Mouse (Mus musculus): Measurements from ENCODE around the gene Dynlt1b.
"Not testable (repeated sequence)": the region's sequence is repeated elsewhere in the genome, so short reads cannot be mapped to it uniquely, and the experiment has no call there.

Dynlt1b gene

DNA sequence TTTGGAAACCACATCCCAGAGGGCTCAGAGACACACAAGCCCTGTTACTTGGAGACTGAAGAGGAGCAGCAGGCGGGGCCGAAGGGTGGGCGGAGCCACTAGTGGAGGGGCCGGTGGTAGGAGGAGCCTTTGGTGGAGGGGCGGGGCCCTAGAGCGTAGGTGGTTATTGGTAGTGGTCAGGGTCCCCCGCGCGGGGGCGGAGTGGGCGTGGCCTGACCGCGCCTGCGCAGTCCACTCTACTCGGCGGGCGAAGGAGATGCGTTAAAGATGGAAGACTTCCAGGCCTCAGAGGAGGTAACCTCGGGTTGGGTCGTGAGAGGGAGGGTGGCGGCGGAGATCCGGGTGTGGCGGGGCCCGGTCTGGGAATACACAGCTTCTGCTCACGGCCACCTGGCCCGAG, at the start of gene Dynlt1b:
Gene Dynlt1b, plus strand, starts transcription at position 168 of the 400 bp plus-strand sequence.
- in situ Hi-C loops (cut with MboI, MseI): loop anchor here (5.0 kb wide), 1 partner anchor 227 kb away; the partner anchor contains the start of genes Dynlt1f and Sytl3

- in situ Hi-C loops (cut with MboI, MseI): not testable (repeated sequence)
These were observed 49.6 kb upstream of the Dynlt1b start for GRCm38 (mm10) chr17:6380182-6380841.

DNA sequence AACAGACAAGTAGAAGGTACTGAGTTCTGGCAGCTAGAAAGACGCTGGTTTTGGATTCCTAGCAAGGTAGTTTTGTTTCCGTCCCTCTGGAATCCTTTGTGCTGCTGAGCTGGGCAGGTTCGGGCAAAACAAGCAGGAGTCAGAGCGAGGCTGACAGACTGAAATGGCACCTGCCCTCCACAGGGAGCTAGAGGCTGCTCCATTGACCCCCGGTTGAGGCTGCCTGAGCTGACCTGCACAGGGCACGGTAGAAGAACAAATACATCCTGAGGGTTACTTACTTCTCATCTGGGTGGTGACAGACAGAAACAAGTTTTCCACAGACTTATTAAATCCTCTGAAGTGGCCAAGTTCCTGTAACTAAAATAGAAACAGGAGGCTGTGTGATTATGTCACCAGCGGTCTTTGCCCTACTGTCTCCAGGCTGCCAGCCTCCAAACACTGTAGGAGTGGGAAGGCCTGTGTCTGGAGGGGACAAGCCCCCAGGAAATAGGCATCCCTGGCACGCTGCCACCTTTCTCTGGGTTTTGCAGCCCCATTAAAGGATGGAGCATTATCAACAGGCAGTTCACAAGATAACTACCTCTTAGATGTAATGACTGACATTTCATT, 48.7 kb upstream of the Dynlt1b start:
- in situ Hi-C loops (cut with MboI, MseI): not testable (repeated sequence)

DNA sequence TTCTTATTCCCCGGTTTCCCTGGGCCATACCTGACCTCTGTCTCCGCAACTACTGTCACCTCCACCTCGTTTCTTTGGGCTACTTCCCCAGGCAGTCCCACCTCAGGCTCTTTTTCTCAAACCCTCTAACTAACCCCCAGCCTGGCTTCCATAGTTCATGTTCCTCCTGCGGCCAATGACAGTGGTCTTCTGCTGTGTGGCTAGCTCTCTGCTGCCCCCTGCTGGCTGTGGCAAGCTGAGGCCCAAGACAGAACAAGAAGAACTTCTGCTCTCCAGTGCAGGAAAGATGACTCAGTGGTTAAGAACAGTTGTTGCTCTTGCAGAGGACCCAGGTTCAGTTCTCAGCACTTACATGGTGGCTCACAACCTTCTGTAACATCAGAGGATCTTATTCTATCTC, 43.0 kb upstream of the Dynlt1b start:
- in situ Hi-C loops (cut with MboI, MseI): not testable (repeated sequence)

- in situ Hi-C loops (cut with MboI, MseI): not testable (repeated sequence)
These were observed 42.5 kb upstream of the Dynlt1b start for GRCm38 (mm10) chr17:6387380-6387911.

- in situ Hi-C loops (cut with MboI, MseI): not testable (repeated sequence)
These were observed 40.4 kb upstream of the Dynlt1b start for GRCm38 (mm10) chr17:6389463-6389862.

- in situ Hi-C loops (cut with MboI, MseI): loop anchor here (10.0 kb wide), 1 partner anchor 164 kb away; no protein-coding TSS in a partner anchor
These were observed 39.2 kb upstream of the Dynlt1b start for GRCm38 (mm10) chr17:6390731-6391130.

DNA sequence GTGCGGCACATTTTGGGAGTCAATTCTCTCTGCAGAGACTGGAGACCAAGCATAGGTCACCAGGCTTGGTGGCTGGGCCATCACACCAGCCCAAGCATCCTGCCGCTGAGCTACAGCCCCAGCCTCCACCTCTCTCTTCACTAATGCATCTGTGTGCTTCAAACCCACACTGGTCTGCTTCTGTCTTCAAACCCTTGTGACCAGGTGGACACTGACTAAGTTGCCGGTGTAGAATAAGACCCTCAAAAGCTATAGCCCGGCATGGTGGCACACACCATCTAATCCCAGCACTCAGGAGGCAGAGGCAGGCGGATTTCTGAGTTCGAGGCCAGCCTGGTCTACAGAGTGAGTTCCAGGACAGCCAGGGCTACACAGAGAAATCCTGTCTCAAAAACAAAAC, 38.2 kb upstream of the Dynlt1b start:
- in situ Hi-C loops (cut with MboI, MseI): loop anchor here (10.0 kb wide), 1 partner anchor 163 kb away; no protein-coding TSS in a partner anchor

DNA sequence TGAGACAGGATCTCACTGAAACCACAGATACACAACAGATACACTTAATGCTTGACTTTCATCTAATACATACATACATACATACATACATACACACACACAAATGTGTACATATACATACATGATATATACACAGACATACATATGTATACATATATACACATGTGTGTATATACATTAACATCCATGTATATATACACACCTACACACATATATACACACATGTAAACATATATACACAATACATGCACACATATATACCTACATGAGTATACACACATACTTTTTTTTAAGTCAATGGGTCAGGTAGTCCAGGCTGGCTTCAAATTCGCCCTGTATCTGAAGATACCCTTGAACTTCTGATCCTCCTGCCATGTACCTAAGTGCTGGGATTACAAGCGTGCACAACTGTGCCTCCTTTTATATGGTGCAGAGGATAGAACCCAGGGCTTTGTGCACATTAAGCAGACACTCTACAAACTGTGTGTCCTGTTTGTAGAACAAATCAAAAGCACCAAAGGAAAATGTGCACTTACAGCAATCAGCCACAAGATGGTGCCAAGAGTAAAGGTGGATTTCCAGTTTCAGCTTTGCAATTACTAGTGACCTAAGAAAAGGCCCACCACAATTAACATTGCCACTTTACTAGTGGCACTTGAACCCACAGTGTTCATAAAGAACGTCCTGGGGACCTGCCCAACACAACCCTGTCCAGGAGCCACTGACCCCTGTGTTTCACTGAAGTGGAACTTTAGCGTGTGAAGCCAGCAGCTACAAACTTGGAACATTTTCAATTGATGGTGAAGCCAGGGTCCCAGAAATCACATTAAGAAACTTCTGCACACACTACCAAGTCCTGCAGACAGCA, 37.2 kb upstream of the Dynlt1b start:
- in situ Hi-C loops (cut with MboI, MseI): loop anchor here (10.0 kb wide), 1 partner anchor 162 kb away; no protein-coding TSS in a partner anchor

GRCm38 (mm10) chr17:6398079-6398478, 31.8 kb upstream of the Dynlt1b start:
- in situ Hi-C loops (cut with MboI, MseI): loop anchor here (5.0 to 10.0 kb wide), 2 partner anchors 157 to 289 kb away; no protein-coding TSS in a partner anchor

DNA sequence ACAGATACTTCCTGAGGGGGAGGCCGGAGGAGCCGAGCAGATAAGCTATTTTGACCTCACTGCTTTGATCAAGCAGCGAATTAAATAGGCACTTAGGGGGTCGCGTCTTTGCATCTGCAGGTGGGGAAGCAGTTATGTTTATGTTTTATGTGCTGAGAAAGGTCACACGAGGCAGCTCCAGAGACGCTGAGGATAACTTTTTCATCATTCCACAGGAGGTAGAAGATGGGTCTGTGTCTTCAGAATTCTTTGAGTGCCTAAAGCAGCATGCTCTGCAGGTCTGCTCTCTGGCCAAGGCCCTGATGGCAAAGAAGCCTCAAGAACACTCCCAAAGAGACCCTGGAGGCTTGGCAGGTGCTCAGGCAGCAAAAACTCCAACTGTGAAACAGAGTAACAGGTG, 31.1 kb upstream of the Dynlt1b start:
- in situ Hi-C loops (cut with MboI, MseI): loop anchor here (5.0 to 10.0 kb wide), 2 partner anchors 156 to 288 kb away; no protein-coding TSS in a partner anchor

DNA sequence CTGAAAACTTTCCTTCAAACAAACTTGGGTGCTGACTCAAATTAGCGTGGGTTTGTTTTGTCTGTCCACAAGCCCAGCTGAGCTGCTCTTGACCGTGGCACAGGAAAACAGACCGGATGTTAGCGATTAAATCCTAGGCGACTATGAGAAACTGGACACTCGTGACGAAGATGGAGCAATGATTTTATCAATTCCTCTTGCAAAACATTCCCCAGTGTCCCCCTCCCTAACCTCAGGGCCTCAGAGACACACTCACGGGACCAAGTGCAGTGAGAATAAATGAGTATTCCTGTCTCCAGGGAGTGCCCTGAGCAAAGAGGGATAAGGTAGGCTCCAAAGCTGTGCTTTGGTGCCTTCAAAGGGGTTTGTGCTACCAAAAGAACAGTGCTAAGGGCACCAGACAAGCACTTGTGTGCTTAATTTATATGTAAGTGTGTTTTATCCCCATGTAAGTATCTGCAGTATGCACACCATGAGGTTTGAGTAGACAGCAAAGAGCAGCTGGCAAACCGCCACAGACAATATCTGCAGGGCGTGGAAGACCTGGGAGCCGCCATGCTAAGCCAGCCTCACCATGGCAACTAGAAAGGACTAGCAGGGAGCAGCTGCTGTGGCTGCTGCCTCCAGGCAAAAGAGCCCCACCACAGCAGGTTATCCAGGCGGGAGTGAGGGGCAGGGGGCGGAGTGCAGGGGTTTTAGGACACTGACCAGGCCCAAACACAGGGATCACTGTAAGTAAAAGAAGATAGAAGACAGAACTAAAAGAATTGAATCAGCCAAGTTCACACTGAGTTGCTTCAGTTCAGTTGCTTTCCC, 30.4 kb upstream of the Dynlt1b start:
- in situ Hi-C loops (cut with MboI, MseI): loop anchor here (5.0 to 25.0 kb wide), 3 partner anchors 155 to 438 kb away; no protein-coding TSS in a partner anchor

- in situ Hi-C loops (cut with MboI, MseI): loop anchor here (25.0 kb wide), 1 partner anchor 437 kb away; no protein-coding TSS in a partner anchor
These were observed 29.8 kb upstream of the Dynlt1b start for GRCm38 (mm10) chr17:6400097-6400489.

DNA sequence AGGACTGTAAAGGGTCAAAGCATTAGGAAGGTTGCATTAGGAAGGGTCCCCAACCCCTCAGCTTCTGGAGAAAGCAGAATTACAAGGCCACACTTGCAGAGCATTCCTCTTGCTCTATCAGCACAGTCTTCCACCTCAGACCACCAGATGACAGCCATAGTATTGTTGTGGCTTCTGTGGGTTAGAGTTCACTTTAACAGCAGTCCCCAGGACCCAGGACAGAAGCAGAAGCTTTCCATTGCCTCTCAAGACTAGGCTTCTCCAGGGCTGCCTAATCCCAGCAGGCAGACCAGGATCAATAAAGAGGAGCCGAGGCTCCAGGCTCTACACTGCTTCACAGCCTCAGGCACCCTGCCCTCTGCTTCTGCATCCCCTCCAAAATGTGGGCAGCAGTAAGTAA, 25.4 kb upstream of the Dynlt1b start:
- in situ Hi-C loops (cut with MboI, MseI): loop anchor here (25.0 kb wide), 1 partner anchor 433 kb away; no protein-coding TSS in a partner anchor

- in situ Hi-C loops (cut with MboI, MseI): loop anchor here (25.0 kb wide), 1 partner anchor 430 kb away; no protein-coding TSS in a partner anchor
These were observed 22.9 kb upstream of the Dynlt1b start for GRCm38 (mm10) chr17:6406972-6407371.

DNA sequence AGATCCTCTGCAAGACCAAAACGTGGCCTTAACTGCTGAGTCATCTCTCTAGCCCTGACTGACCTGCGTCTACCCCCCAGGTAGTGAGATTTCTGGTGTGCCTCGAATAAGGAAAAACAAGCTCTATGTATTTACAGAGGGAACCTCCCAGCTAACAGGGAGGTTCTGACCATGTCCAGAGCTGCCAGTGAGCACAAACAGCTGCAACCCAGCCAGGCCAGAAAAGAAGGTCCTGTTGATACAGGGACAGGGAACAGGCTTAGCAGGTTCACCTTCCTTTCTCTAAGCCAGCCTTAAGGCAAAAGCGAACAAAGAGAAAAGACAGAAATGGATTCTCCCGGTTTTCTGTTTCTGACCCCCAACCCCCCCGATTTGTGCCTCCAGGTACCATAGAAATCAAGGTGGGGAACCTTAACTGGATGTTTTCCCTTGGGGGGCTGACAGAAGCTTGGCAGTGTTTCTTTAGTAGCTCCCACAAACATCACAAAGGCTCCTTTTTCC, 19.1 kb upstream of the Dynlt1b start:
- in situ Hi-C loops (cut with MboI, MseI): loop anchor here (25.0 kb wide), 1 partner anchor 427 kb away; no protein-coding TSS in a partner anchor

DNA sequence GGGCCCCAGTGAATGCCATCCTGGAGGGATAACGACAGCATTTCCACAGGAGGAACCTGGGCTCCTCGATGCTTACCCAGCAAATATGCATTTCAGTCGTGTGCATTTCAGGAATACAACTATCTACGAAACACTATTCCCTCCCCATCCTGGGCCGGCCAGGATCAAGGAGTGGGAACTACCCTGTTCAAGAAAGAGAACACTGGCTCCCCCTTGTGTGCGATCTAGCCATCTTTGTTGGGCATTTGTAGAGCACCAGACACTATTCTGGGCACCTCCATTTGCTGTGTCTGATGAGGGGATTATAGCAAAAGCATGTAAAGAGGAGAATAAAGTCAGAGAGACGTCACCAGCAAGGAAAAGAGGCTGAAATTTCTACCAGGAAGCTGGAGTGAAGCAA, 12.8 kb upstream of the Dynlt1b start:
- in situ Hi-C loops (cut with MboI, MseI): loop anchor here (25.0 kb wide), 1 partner anchor 420 kb away; no protein-coding TSS in a partner anchor

DNA sequence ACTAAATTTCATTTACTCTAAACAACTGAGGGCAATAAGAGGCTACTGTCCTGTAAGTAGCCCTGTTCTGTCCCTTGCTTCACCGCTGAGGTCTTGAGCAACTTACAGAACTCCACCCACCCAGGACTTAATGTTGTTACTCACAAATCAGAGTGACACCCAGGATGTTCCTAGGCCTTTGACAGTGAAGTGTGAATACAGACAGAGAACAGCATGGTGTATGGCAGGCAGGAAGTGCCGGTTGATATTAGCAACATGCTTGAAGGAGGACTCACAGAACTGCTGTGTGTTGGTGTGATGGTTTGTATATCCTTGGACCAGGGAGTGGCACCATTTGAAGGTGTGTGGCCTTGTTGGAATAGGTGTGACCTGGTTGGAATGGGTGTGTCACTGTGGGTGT, 9.4 kb upstream of the Dynlt1b start:
- in situ Hi-C loops (cut with MboI, MseI): loop anchor here (5.0 to 25.0 kb wide), 2 partner anchors 172 to 417 kb away; no protein-coding TSS in a partner anchor

DNA sequence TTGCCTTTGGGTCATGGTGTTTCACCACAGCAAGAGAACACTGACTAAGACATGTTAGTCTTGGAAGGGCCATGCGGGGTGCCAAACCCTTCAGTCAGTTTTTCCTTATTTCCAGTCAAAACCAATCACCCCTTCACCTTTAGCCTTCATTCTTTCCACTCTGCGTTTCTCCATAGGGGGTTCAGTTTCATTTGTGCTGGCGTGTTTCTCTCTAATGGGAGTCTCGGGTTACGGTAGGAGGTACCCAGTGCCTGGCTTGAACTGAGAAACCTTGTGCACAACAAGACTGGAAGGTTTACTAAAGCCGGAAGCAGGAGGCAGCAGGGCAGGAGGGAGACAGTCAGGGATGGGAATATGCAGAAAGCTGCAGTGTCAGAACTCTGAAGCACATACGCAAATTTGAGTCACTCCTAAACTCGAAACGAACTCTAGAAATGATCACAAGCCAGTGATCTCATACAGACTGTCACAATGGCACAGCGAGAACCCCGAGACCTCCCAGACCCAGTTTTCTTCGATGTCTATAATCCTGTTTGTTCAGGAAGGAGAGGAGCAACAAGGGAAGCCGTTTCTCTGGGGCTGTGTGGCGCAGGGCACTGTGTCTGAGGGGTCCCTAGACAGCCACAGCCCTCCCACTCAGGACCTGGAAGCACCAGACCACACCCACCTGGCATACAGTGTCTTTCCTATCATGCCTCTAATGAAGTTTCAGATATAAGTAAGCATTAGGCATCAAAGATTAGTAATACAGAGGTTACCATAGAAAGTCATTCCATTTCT, 8.2 kb upstream of the Dynlt1b start:
- in situ Hi-C loops (cut with MboI, MseI): loop anchor here (5.0 to 25.0 kb wide), 2 partner anchors 171 to 416 kb away; no protein-coding TSS in a partner anchor

Measured in T-helper 2 cell (primary cell).